In the genomic region with DNA sequence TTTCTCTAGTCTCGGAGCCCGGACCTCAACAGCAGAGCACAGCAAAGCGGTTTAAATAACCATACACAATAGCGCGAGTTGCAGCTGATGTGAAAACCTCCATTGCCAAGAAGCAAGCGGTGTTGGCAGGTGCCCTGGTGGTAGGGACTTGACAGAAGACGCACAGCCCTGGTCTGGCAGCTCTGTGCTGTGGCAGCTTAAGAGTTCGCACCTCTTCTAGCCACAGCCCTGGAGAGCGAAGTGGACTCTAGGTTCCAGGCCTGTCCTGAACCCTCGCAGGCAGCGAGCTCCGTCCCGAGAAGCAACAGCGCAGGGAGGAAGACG, we compare ENCODE assay signal across 8 mouse cellular contexts. TPM values are rescaled to one million over a fixed set of nuclear protein-coding genes. Genes with fewer than 3 reads are reported as not detected.
A peak's percentile ranks its signal among the peaks of the same experiment; 100 is the strongest.
DNase-seq lines count a peak whose midpoint lies in the region; ATAC-seq lines count a peak whose summit lies in the region.

No protein-coding gene starts in this region.

- H3K36me3 ChIP-seq in heart, embryonic 11.5 days (ENCODE audit: control insufficient read depth, insufficient read depth, low read length) = no peaks in the 10 kb centered on the region
- no peaks in the 10 kb centered on the region for H3K36me3 ChIP-seq in embryonic facial prominence, embryonic 10.5 days (replicated peaks)
- H3K36me3 ChIP-seq in limb, embryonic 11.5 days (ENCODE audit: control insufficient read depth, insufficient read depth, low read length) = no peaks in the 10 kb centered on the region
- H3K36me3 ChIP-seq in neural tube, embryonic 12.5 days = no peaks in the 10 kb centered on the region

- ATAC-seq in heart, embryonic 11.5 days (replicated peaks; ENCODE audit: insufficient number of reproducible peaks, low FRiP score, low TSS enrichment) = no peak; the same call in 1 of the 2 replicates
- peak; percentile 52 for ATAC-seq in limb, embryonic 11.5 days (ENCODE audit: insufficient number of reproducible peaks, low FRiP score, low TSS enrichment, low read depth)
- ATAC-seq in neural tube, embryonic 12.5 days (ENCODE audit: low FRiP score, low read depth) = peak; percentile 59; the same call in 1 of the 2 replicates

- H3K9me3 ChIP-seq in heart, embryonic 11.5 days (replicated peaks; ENCODE audit: control insufficient read depth, low read length) = no peaks in the 10 kb centered on the region
- no peaks in the 10 kb centered on the region for H3K9me3 ChIP-seq in embryonic facial prominence, embryonic 10.5 days
- no peaks in the 10 kb centered on the region for H3K9me3 ChIP-seq in limb, embryonic 11.5 days (ENCODE audit: control insufficient read depth, low read length)
- no peaks in the 10 kb centered on the region for H3K9me3 ChIP-seq in neural tube, embryonic 12.5 days

- no peaks in the 10 kb centered on the region; the same call in 1 of the 2 replicates for H3K27me3 ChIP-seq in heart, embryonic 11.5 days (ENCODE audit: control insufficient read depth, insufficient read depth, low read length)
- H3K27me3 ChIP-seq in embryonic facial prominence, embryonic 10.5 days (replicated peaks; ENCODE audit: low read depth, poor library complexity, severe bottlenecking) = peaks cover 5% of the 10 kb centered on the region; the same call in 1 of the 2 replicates
- H3K27me3 ChIP-seq in limb, embryonic 11.5 days (ENCODE audit: control insufficient read depth, insufficient read depth, low read length) = no peaks in the 10 kb centered on the region
- H3K27me3 ChIP-seq in neural tube, embryonic 12.5 days (replicated peaks) = no peaks in the 10 kb centered on the region; the same call in 1 of the 2 replicates

- DNase-seq in heart, adult 18-20 months = no peak
- DNase-seq in 416B (ENCODE audit: low read depth) = peak; percentile 60
- DNase-seq in embryonic facial prominence, embryonic 10.5 days (ENCODE audit: low spot score) = no peak
- no peak for DNase-seq in limb, embryonic 11.5 days (ENCODE audit: low spot score)
- DNase-seq in ovary, postnatal 14 days (ENCODE audit: low spot score) = no peak
- DNase-seq in adrenal gland, adult (ENCODE audit: inconsistent age in 2 of 2, low spot score in 1 of 2) = no peak

- H3K27ac ChIP-seq in heart, embryonic 11.5 days (ENCODE audit: low read depth, low read length) = peak overlapping the region; percentile 97
- H3K27ac ChIP-seq in embryonic facial prominence, embryonic 10.5 days (replicated peaks) = peak overlapping the region; percentile 99
- H3K27ac ChIP-seq in limb, embryonic 11.5 days (replicated peaks; ENCODE audit: low read depth, low read length) = peak overlapping the region; percentile 96
- peak overlapping the region; percentile 89; the same call in 1 of the 2 replicates for H3K27ac ChIP-seq in neural tube, embryonic 12.5 days

- H3K4me1 ChIP-seq in heart, embryonic 11.5 days (ENCODE audit: control insufficient read depth, insufficient read depth, low read length) = peaks cover 5% of the 10 kb centered on the region; the same call in 1 of the 2 replicates
- H3K4me1 ChIP-seq in embryonic facial prominence, embryonic 10.5 days = peaks cover 20% of the 10 kb centered on the region
- H3K4me1 ChIP-seq in limb, embryonic 11.5 days (ENCODE audit: control insufficient read depth, insufficient read depth, low read length) = peaks cover 6% of the 10 kb centered on the region; the same call in 1 of the 2 replicates
- H3K4me1 ChIP-seq in neural tube, embryonic 12.5 days = peaks cover 13% of the 10 kb centered on the region

- H3K4me3 ChIP-seq in heart, embryonic 11.5 days (ENCODE audit: low read depth, low read length) = peak overlapping the region; percentile 57
- peak overlapping the region; percentile 99 for H3K4me3 ChIP-seq in embryonic facial prominence, embryonic 10.5 days
- peak overlapping the region; percentile 99 for H3K4me3 ChIP-seq in limb, embryonic 11.5 days (ENCODE audit: low read depth, low read length)
- peak overlapping the region; percentile 94 for H3K4me3 ChIP-seq in neural tube, embryonic 12.5 days

- peak overlapping the region; percentile 98 for H3K9ac ChIP-seq in heart, embryonic 11.5 days (ENCODE audit: low read depth, low read length)
- H3K9ac ChIP-seq in limb, embryonic 11.5 days (ENCODE audit: low read length) = peak overlapping the region; percentile 98
- peak overlapping the region; percentile 93 for H3K9ac ChIP-seq in neural tube, embryonic 12.5 days

- 3% methylated on average over 15 of the region's 15 CpGs for WGBS in heart, embryonic 11.5 days (ENCODE audit: insufficient replicate concordance)
- WGBS in embryonic facial prominence, embryonic 10.5 days = 2% methylated on average over 15 of the region's 15 CpGs
- 3% methylated on average over 15 of the region's 15 CpGs for WGBS in limb, embryonic 11.5 days
- WGBS in neural tube, embryonic 12.5 days = 1% methylated on average over 15 of the region's 15 CpGs

- peak overlapping the region; percentile 88 for H3K4me2 ChIP-seq in heart, embryonic 11.5 days
- peak overlapping the region; percentile 88 for H3K4me2 ChIP-seq in limb, embryonic 11.5 days (ENCODE audit: low read depth, severe bottlenecking)
- H3K4me2 ChIP-seq in neural tube, embryonic 12.5 days (replicated peaks) = peak overlapping the region; percentile 75

RNA-seq across cellular contexts. Expression of a gene that starts 0.7 kb away (rescaled TPM):
- 23.4 and 24.4 TPM in 2 replicates for polyA plus RNA-seq in heart, embryonic 11.5 days (2014; fragmentation: Nextera tagmentation; extraction: Ambion mirVana)
- 10 to 100 TPM; 16.8 to 17.3 TPM for total RNA-seq in heart, adult 18-20 months (2021)
- polyA plus RNA-seq in embryonic facial prominence, embryonic 10.5 days (2016; fragmentation: Nextera tagmentation; extraction: Ambion mirVana) = 24.5 and 24.7 TPM in 2 replicates
- polyA plus RNA-seq in limb, embryonic 11.5 days (2014; fragmentation: Nextera tagmentation; extraction: Ambion mirVana) = 20.5 and 20.6 TPM in 2 replicates
- polyA plus RNA-seq in neural tube, embryonic 12.5 days (2016; fragmentation: Nextera tagmentation; extraction: Ambion mirVana) = 45.5 and 46.1 TPM in 2 replicates

RNA-seq across cellular contexts. Expression of a gene that starts 7.6 kb away (rescaled TPM):
- polyA plus RNA-seq in heart, embryonic 11.5 days (2014; fragmentation: Nextera tagmentation; extraction: Ambion mirVana) = 20.0 and 22.0 TPM in 2 replicates
- total RNA-seq in heart, adult 18-20 months (2021) = 1 to 10 TPM; 5.6 to 6.9 TPM
- 42.7 and 43.2 TPM in 2 replicates for polyA plus RNA-seq in embryonic facial prominence, embryonic 10.5 days (2016; fragmentation: Nextera tagmentation; extraction: Ambion mirVana)
- 31.2 and 35.4 TPM in 2 replicates for polyA plus RNA-seq in limb, embryonic 11.5 days (2014; fragmentation: Nextera tagmentation; extraction: Ambion mirVana)
- 28.1 and 28.8 TPM in 2 replicates for polyA plus RNA-seq in neural tube, embryonic 12.5 days (2016; fragmentation: Nextera tagmentation; extraction: Ambion mirVana)

RNA-seq across cellular contexts. Expression of a gene that starts 44.3 kb away (rescaled TPM):
- polyA plus RNA-seq in heart, embryonic 11.5 days (2014; fragmentation: Nextera tagmentation; extraction: Ambion mirVana) = not detected in 2 replicates
- total RNA-seq in heart, adult 18-20 months (2021) = not detected
- not detected in 2 replicates for polyA plus RNA-seq in embryonic facial prominence, embryonic 10.5 days (2016; fragmentation: Nextera tagmentation; extraction: Ambion mirVana)
- polyA plus RNA-seq in limb, embryonic 11.5 days (2014; fragmentation: Nextera tagmentation; extraction: Ambion mirVana) = not detected in 2 replicates
- polyA plus RNA-seq in neural tube, embryonic 12.5 days (2016; fragmentation: Nextera tagmentation; extraction: Ambion mirVana) = not detected in 2 replicates
